Mouse (Mus musculus) heart, adult 2 months (tissue): Measurements from ENCODE around the gene Wdsub1.
A peak's percentile ranks its signal among the peaks of the same experiment; 100 is the strongest.

Experiments
- CTCF ChIP-seq: fragments of 200-600 bp; IDR thresholded peaks from 2 replicates; pipeline ENCODE4 v1.8.1; 2022; ENCODE audit warnings: antibody characterized with exemption, mild to moderate bottlenecking, moderate library complexity
- EP300 ChIP-seq: fragments of 200-500 bp; IDR thresholded peaks from 2 replicates; pipeline ENCODE4 v1.6.1; 2011; ENCODE audit warnings: low read depth, low read length, control low read depth; ENCODE audit not compliant: insufficient read depth
- POLR2A ChIP-seq: fragments of 200-500 bp; IDR thresholded peaks from 2 replicates; pipeline ENCODE4 v1.6.1; 2011; ENCODE audit warnings: mild to moderate bottlenecking, low read depth, low read length, control low read depth; ENCODE audit not compliant: insufficient read depth

- TF ChIP-seq EP300 (no peak), CTCF (peak; percentile 49), POLR2A (peak; percentile 57)
These were observed at the start of gene Wdsub1 for GRCm38 (mm10) chr2:59881831-59882741.
